Mouse (Mus musculus): Measurements from ENCODE around the gene Arl9.

GRCm38 (mm10) chr5:76957954-76958353 is 45.9 kb upstream of the Arl9 start:
- TF ChIP-seq CTCF (IDR thresholded peaks at IDR 0.05; ENCODE audit: borderline replicate concordance, control insufficient read depth, extremely low read depth, insufficient read depth, low read length, poor library complexity) (no peak), POLR2A (IDR thresholded peaks at IDR 0.05; ENCODE audit: control insufficient read depth, extremely low read depth, insufficient read depth, low read length, poor library complexity) (no peak)

Measured in thymus, adult 2 months (tissue).